In the genomic region with DNA sequence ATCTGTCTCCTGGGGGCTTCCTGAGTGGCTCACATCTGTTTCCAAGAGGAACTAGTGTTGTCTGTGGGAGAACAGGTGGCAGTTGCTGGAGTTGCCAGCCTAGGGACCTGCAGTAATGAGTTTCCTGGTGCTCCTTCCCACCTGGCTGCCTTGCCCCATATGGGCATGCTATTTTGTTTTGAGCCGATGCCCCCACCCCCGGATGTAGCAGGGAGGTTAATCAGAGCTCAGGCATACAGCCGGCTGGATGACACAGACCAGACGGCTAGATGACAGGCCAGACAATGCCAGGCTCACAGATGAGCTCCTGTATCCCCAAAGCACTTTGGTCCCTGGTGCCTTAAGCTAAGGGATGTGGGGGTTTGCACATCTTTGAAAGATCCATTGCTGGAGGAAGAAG, we compare ENCODE assay signal across 21 mouse cellular contexts. TPM values are rescaled to one million over a fixed set of nuclear protein-coding genes. Genes with fewer than 3 reads are reported as not detected.
DNase-seq lines count a peak whose midpoint lies in the region; ATAC-seq lines count a peak whose summit lies in the region.
"Had no signal": no experiment of that assay in that cellular context is flagged by ENCODE, and none has a peak within 500 bp of the region (broad histone marks: within the 10 kb centered on the region; RNA-seq: fewer than 3 reads in every experiment).

No protein-coding gene starts in this region.

- peaks cover 38% of the 10 kb centered on the region for H3K4me1 ChIP-seq in heart, embryonic 15.5 days (replicated peaks)
- peaks cover 24% of the 10 kb centered on the region for H3K4me1 ChIP-seq in embryonic facial prominence, embryonic 15.5 days

- no peak for ATAC-seq in heart, embryonic 15.5 days (replicated peaks; ENCODE audit: insufficient number of reproducible peaks, insufficient read depth, low FRiP score, low read depth)
- ATAC-seq in embryonic facial prominence, embryonic 15.5 days (ENCODE audit: insufficient number of reproducible peaks, low FRiP score, low TSS enrichment, low read depth) = 0 out of 2 replicates have a peak, but pooled peaks have one; percentile 3
- ATAC-seq in megakaryocyte-erythroid progenitor cell, adult 5-6 weeks (replicated peaks; ENCODE audit: low FRiP score, low TSS enrichment, poor library complexity, severe bottlenecking) = no peak
- ATAC-seq: forebrain, postnatal 0 days; midbrain, embryonic 16.5 days had no signal

- no peak overlapping the region for H3K4me3 ChIP-seq in heart, embryonic 15.5 days
- H3K4me3 ChIP-seq in embryonic facial prominence, embryonic 15.5 days (replicated peaks) = no peak overlapping the region
- H3K4me3 ChIP-seq: embryonic facial prominence, embryonic 12.5 days; neural tube, embryonic 15.5 days; stomach, embryonic 15.5 days had no signal

- no peak overlapping the region for H3K9ac ChIP-seq in heart, embryonic 15.5 days
- no peak overlapping the region for H3K9ac ChIP-seq in embryonic facial prominence, embryonic 15.5 days
- H3K9ac ChIP-seq: embryonic facial prominence, embryonic 12.5 days; forebrain, postnatal 0 days; hindbrain, embryonic 14.5 days; neural tube, embryonic 15.5 days; stomach, embryonic 15.5 days had no signal

- peaks cover 19% of the 10 kb centered on the region for H3K27me3 ChIP-seq in heart, embryonic 15.5 days
- peaks cover 26% of the 10 kb centered on the region for H3K27me3 ChIP-seq in embryonic facial prominence, embryonic 15.5 days

- peak; percentile 54 for DNase-seq in cerebellum, adult 11 months
- DNase-seq in cerebellum, postnatal 10 days = no peak
- DNase-seq in heart, adult 9 months (ENCODE audit: low spot score in 2 of 2) = no peak
- DNase-seq in cerebellum, adult 11-12 months = peak; percentile 77
- DNase-seq: B cell, adult 2 months; forebrain, postnatal 0 days; heart, postnatal 14 days; kidney, adult 9 months; lung, adult 18-20 months; lung, postnatal 14 days; right cerebral cortex, postnatal 14 days; thymus, adult 18-20 months had no signal

- H3K4me2 ChIP-seq in heart, embryonic 15.5 days = no peak overlapping the region
- H3K4me2 ChIP-seq in embryonic facial prominence, embryonic 15.5 days (replicated peaks) = no peak overlapping the region
- H3K4me2 ChIP-seq: embryonic facial prominence, embryonic 12.5 days; hindbrain, embryonic 14.5 days; liver, embryonic 11.5 days; neural tube, embryonic 15.5 days; stomach, embryonic 15.5 days had no signal

- H3K36me3 ChIP-seq in heart, embryonic 15.5 days = no peaks in the 10 kb centered on the region
- no peaks in the 10 kb centered on the region for H3K36me3 ChIP-seq in embryonic facial prominence, embryonic 15.5 days
- H3K36me3 ChIP-seq: embryonic facial prominence, embryonic 12.5 days; neural tube, embryonic 15.5 days; stomach, embryonic 15.5 days had no signal

- H3K27ac ChIP-seq in heart, embryonic 15.5 days = 0 out of 2 replicates have a peak overlapping the region, but pooled peaks have one; percentile 1
- no peak overlapping the region for H3K27ac ChIP-seq in embryonic facial prominence, embryonic 15.5 days (replicated peaks)
- H3K27ac ChIP-seq: embryonic facial prominence, embryonic 12.5 days; hindbrain, embryonic 14.5 days; neural tube, embryonic 15.5 days; stomach, embryonic 15.5 days had no signal

- WGBS in heart, embryonic 15.5 days = 18% methylated on average over 4 of the region's 4 CpGs
- WGBS in embryonic facial prominence, embryonic 15.5 days = 40% methylated on average over 4 of the region's 4 CpGs

- no peaks in the 10 kb centered on the region for H3K9me3 ChIP-seq in heart, embryonic 15.5 days (replicated peaks)
- H3K9me3 ChIP-seq in embryonic facial prominence, embryonic 15.5 days (replicated peaks) = no peaks in the 10 kb centered on the region
- H3K9me3 ChIP-seq: embryonic facial prominence, embryonic 12.5 days; neural tube, embryonic 15.5 days; stomach, embryonic 15.5 days had no signal

RNA-seq across cellular contexts. Expression of gene Tesc, which starts 5.8 kb away (rescaled TPM):
- 10.1 and 11.0 TPM in 2 replicates for polyA plus RNA-seq in heart, embryonic 15.5 days (2015; fragmentation: Nextera tagmentation; extraction: Ambion mirVana)
- polyA plus RNA-seq in embryonic facial prominence, embryonic 15.5 days (2015; fragmentation: Nextera tagmentation; extraction: Ambion mirVana) = 30.2 and 38.2 TPM in 2 replicates
- total RNA-seq in megakaryocyte-erythroid progenitor cell, adult 5-6 weeks (2014; fragmentation: Nextera tagmentation) = not detected in 2 replicates
- total RNA-seq in megakaryocyte-erythroid progenitor cell, adult 5-6 weeks (2017) = not detected in 2 replicates

RNA-seq across cellular contexts. Expression of gene Fbxo21, which starts 56.8 kb away (rescaled TPM):
- 44.8 and 54.8 TPM in 2 replicates for polyA plus RNA-seq in heart, embryonic 15.5 days (2015; fragmentation: Nextera tagmentation; extraction: Ambion mirVana)
- 55.1 and 55.3 TPM in 2 replicates for polyA plus RNA-seq in embryonic facial prominence, embryonic 15.5 days (2015; fragmentation: Nextera tagmentation; extraction: Ambion mirVana)
- 4.1 and 5.4 TPM in 2 replicates for total RNA-seq in megakaryocyte-erythroid progenitor cell, adult 5-6 weeks (2014; fragmentation: Nextera tagmentation)
- 6.9 and 8.5 TPM in 2 replicates for total RNA-seq in megakaryocyte-erythroid progenitor cell, adult 5-6 weeks (2017)

Comparison
In these comparisons a context has a peak if more than half of its experiments do, and no peak if none do; other contexts are left out.
1. DNase-seq: peak in cerebellum, adult 11 months (single experiment) and cerebellum, adult 11-12 months (single experiment); none in cerebellum, postnatal 10 days (0 of 2) and heart, adult 9 months (0 of 2).